Mouse (Mus musculus): ENCODE results near the gene Dusp16. TPM values are rescaled to one million over a fixed set of nuclear protein-coding genes. Genes with fewer than 3 reads are reported as not detected.
A peak's percentile ranks its signal among the peaks of the same experiment; 100 is the strongest.

Gene Dusp16
- 10.1 and 10.3 TPM in 2 replicates for polyA plus RNA-seq (2015; fragmentation: Nextera tagmentation; extraction: Ambion mirVana)

- Histone ChIP-seq H3K9ac (ENCODE audit: low read depth, low read length) (peak within 1 kb of the TSS; percentile 99), H3K36me3 (ENCODE audit: insufficient read depth, low read length) (no peaks in the 10 kb centered on the region), H3K9me3 (replicated peaks; ENCODE audit: low read length) (no peaks in the 10 kb centered on the region), H3K4me1 (replicated peaks; ENCODE audit: insufficient read depth, low read length) (no peaks in the 10 kb centered on the region; the same call in 1 of the 2 replicates), H3K27ac (peak within 1 kb of the TSS; percentile 98), H3K4me2 (ENCODE audit: low read length) (peak within 1 kb of the TSS; percentile 67), H3K4me3 (replicated peaks; ENCODE audit: low read depth, low read length) (peak within 1 kb of the TSS; percentile 86), H3K27me3 (ENCODE audit: insufficient read depth, low read length) (no peaks in the 10 kb centered on the region)
- ATAC-seq (replicated peaks; ENCODE audit: low FRiP score, low read depth) (peak; percentile 86), DNase-seq (ENCODE audit: low spot score) (peak; percentile 97)
- WGBS = under 1% methylated on average over 68 of the region's 108 CpGs
- no peak for TF ChIP-seq CTCF (IDR thresholded peaks at IDR 0.05; ENCODE audit: low read depth)
Observed at GRCm38 (mm10) chr6:134792141-134793045, at the start of gene Dusp16. Gene Dusp16 (minus strand): TSS chr6:134792625.

GRCm38 (mm10) chr6:134840346-134840745 is 47.9 kb upstream of the Dusp16 start:
- no peaks in the 10 kb centered on the region for H3K4me1 ChIP-seq (replicated peaks; ENCODE audit: insufficient read depth, low read length)
- no peaks in the 10 kb centered on the region for H3K36me3 ChIP-seq (ENCODE audit: insufficient read depth, low read length)
- H3K4me3 ChIP-seq (replicated peaks; ENCODE audit: low read depth, low read length) = no peak overlapping the region
- no peak for DNase-seq (ENCODE audit: low spot score)
- no peak overlapping the region for H3K9ac ChIP-seq (ENCODE audit: low read depth, low read length)
- no peak for TF ChIP-seq CTCF (IDR thresholded peaks at IDR 0.05; ENCODE audit: low read depth)
- H3K27me3 ChIP-seq (ENCODE audit: insufficient read depth, low read length) = no peaks in the 10 kb centered on the region
- ATAC-seq (replicated peaks; ENCODE audit: low FRiP score, low read depth) = no peak
- H3K4me2 ChIP-seq (ENCODE audit: low read length) = no peak overlapping the region
- 74% methylated on average over 2 of the region's 2 CpGs for WGBS
- H3K9me3 ChIP-seq (replicated peaks; ENCODE audit: low read length) = no peaks in the 10 kb centered on the region
- no peak overlapping the region for H3K27ac ChIP-seq

DNA sequence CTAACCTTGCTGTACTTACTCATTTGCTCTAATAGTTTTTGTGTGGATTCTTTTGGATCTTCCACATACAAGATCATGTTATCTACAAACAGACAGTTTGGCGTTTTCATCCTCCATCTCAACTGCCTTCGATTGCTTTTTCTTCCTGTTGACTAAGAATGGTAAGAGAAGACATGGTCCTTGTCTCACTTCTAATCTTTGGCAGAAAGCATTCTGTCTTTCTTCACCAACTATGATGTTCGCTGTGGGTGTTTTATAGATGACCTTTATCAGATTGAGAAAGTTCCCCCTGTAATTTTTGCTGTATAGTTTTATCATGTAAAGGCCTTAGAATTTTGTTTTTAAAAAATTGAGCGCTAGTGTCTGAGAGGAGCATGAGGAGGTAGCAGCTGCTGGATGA is 45.7 kb upstream of the Dusp16 start:
- no peaks in the 10 kb centered on the region for H3K4me1 ChIP-seq (replicated peaks; ENCODE audit: insufficient read depth, low read length)
- no peak overlapping the region for H3K4me3 ChIP-seq (replicated peaks; ENCODE audit: low read depth, low read length)
- H3K4me2 ChIP-seq (ENCODE audit: low read length) = no peak overlapping the region
- ATAC-seq (replicated peaks; ENCODE audit: low FRiP score, low read depth) (no peak), DNase-seq (ENCODE audit: low spot score) (no peak)
- H3K27me3 ChIP-seq (ENCODE audit: insufficient read depth, low read length) = no peaks in the 10 kb centered on the region
- H3K27ac ChIP-seq = no peak overlapping the region
- H3K36me3 ChIP-seq (ENCODE audit: insufficient read depth, low read length) = no peaks in the 10 kb centered on the region
- H3K9me3 ChIP-seq (replicated peaks; ENCODE audit: low read length) = no peaks in the 10 kb centered on the region
- H3K9ac ChIP-seq (ENCODE audit: low read depth, low read length) = no peak overlapping the region
- 92% methylated on average over 4 of the region's 4 CpGs for WGBS
- no peak for TF ChIP-seq CTCF (IDR thresholded peaks at IDR 0.05; ENCODE audit: low read depth)

DNA sequence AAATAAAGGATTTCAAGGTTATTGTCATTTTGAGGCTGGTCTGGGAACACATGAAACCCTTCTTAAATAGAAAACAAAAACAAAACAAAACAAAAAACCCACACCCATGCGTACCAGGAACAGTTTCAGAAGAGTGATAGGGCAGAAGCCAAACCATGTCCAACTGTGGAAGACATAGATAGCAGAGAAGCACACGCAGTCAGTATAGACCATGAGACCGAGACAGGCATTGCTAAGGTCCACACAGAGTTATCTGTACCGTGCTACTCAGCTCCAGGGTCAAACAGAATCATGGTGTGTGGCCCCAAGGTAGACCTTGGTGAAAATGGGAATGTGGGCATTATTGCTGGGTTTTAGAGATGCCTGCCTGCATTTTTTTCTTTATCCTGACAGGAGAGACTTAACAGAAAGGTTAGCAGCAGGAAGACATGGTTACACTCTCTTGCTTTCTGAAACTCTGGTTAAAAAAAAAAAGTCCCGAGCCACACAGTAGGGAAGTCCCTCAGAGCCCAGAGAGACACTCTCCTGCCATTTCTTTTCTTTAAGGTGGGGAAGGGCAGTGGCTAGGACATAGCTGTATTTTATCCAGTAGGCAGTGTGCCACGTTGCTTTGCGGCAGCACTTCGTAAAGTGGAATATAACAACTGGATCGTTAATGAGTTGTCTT is 42.3 kb upstream of the Dusp16 start:
- H3K36me3 ChIP-seq (ENCODE audit: insufficient read depth, low read length) = no peaks in the 10 kb centered on the region
- WGBS = 75% methylated on average over 9 of the region's 9 CpGs
- H3K4me1 ChIP-seq (replicated peaks; ENCODE audit: insufficient read depth, low read length) = no peaks in the 10 kb centered on the region
- H3K9ac ChIP-seq (ENCODE audit: low read depth, low read length) = no peak overlapping the region
- DNase-seq (ENCODE audit: low spot score) = no peak
- no peak overlapping the region for H3K27ac ChIP-seq
- H3K9me3 ChIP-seq (replicated peaks; ENCODE audit: low read length) = no peaks in the 10 kb centered on the region
- H3K4me3 ChIP-seq (replicated peaks; ENCODE audit: low read depth, low read length) = no peak overlapping the region
- TF ChIP-seq CTCF (IDR thresholded peaks at IDR 0.05; ENCODE audit: low read depth) = no peak
- no peak for ATAC-seq (replicated peaks; ENCODE audit: low FRiP score, low read depth)
- H3K27me3 ChIP-seq (ENCODE audit: insufficient read depth, low read length) = no peaks in the 10 kb centered on the region
- no peak overlapping the region for H3K4me2 ChIP-seq (ENCODE audit: low read length)

GRCm38 (mm10) chr6:134830776-134831175 is 38.4 kb upstream of the Dusp16 start:
- DNase-seq (ENCODE audit: low spot score) = peak; percentile 48
- Histone ChIP-seq H3K9ac (ENCODE audit: low read depth, low read length) (peak overlapping the region; percentile 81; the same call in 1 of the 2 replicates), H3K27me3 (ENCODE audit: insufficient read depth, low read length) (no peaks in the 10 kb centered on the region), H3K4me2 (ENCODE audit: low read length) (peak overlapping the region; percentile 77), H3K4me1 (replicated peaks; ENCODE audit: insufficient read depth, low read length) (peaks cover 9% of the 10 kb centered on the region), H3K4me3 (replicated peaks; ENCODE audit: low read depth, low read length) (peak overlapping the region; percentile 67), H3K27ac (peak overlapping the region; percentile 96), H3K36me3 (ENCODE audit: insufficient read depth, low read length) (no peaks in the 10 kb centered on the region), H3K9me3 (replicated peaks; ENCODE audit: low read length) (no peaks in the 10 kb centered on the region)
- ATAC-seq (replicated peaks; ENCODE audit: low FRiP score, low read depth) = no peak
- under 1% methylated on average over 10 of the region's 10 CpGs for WGBS
- no peak for TF ChIP-seq CTCF (IDR thresholded peaks at IDR 0.05; ENCODE audit: low read depth)

Measured in kidney, postnatal 0 days (tissue).